Mouse (Mus musculus): ENCODE results near the gene Vmp1.

DNA sequence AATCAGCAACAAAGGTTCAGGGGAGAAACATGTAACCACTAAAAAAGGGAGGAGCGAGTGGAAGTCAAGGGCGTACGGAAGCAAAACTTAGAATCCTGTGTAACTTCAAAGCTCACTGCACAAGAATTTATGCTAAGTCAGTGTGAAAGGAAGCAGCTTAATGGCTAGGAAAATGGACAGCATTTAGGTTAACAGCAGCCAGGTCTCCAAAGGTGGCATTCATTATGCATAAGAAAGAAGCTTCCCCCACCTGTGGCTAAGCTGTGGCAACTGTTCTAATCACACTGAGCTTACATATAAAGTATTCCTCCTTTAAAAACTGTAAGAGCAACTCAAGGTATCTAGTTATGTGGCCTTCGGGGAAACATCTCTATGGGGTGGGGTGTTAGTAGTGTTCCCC, 17.5 kb upstream of the Vmp1 start:
- TF ChIP-seq CTCF (IDR thresholded peaks at IDR 0.05; ENCODE audit: low read depth, low read length) (no peak), EP300 (IDR thresholded peaks at IDR 0.05; ENCODE audit: insufficient read depth, low read depth, low read length) (no peak), POLR2A (IDR thresholded peaks at IDR 0.05; ENCODE audit: insufficient read depth, low read length) (no peak)

All from ES-Bruce4 (cell line).